Mouse (Mus musculus): Measurements from ENCODE around the gene Fblim1.

DNA sequence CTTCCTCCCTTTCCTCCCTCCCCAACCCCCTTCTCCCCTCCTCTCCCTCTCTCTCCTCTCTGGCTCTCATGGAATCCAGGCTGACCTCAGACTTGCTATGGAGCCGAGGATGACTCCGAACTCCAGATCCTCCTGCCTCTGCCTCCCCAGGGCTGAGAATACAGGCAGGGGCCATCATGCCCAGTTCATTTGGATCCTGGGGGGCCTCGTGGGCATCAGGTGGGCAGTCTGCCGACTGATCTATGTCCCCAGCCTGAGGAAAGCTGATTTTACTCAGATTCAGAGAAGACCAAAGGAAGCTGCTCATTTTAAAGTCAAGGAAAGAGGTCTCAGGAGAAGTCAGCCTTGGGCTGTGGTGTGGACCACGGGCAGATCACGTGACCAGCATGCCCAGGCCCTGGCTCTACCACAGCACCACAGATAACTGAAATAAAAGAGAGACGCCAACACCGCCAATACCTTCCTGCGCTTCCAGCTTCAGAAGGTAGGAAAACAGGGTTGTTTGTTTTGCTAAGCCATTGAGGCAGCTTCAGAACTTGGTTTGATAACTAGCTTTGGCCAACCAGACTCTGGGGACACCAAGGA, 13.5 kb upstream of the Fblim1 start:
- TF ChIP-seq CTCF (conservative IDR thresholded peaks at IDR 0.05; ENCODE audit: low read length) (no peak), POU5F1 (IDR thresholded peaks at IDR 0.05; ENCODE audit: borderline replicate concordance, low read length) (no peak)

Data from E14TG2a.4 (cell line).